Mouse (Mus musculus): ENCODE measurements at regions not wholly inside any gene's neighbourhood (a gene's known extent, or its start where the extent isn't known, plus 50 kb on each side); places are given as distances from the start of the nearest gene placed in this dataset.

DNA sequence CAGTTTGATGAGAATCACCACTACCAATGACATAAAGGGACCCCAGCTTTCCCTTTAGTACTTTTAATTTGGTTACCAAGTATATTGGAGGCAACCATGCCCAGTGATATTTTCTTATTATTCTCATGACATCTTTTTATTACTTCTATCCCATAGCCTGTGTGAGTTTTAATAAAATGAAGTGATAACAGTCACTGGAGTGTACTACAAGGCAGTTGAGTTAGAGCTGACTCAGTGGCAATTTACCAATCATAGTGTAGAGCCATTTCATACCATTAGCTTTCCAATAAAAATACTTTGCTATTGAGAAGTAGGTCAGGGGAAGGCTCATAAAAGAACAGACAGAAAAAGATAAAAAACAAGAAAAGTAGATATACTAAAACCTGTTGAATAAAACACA, 353.2 kb upstream of the Galntl6 start:
- DNase-seq (ENCODE audit: low spot score in 2 of 2) = no peak

DNA sequence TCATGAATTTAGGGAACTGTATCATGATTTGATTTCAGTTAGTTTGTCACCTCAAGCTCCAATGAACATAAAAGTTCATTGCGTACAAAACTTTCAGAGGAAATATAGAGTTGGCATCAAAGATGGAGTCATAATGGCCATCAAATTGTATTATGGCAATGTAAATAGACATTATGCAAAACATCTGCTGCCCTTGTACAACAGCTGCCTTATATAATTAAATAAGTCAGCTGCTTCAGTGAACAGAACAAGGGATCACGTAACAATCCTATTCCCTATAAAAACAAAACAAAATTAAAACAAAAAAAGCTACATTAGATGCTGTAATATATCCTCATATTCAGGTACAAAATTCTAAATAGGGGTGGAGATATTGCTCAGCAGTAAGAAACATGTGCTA, 320.4 kb upstream of the Galntl6 start:
- DNase-seq (ENCODE audit: low spot score in 2 of 2) = no peak

DNA sequence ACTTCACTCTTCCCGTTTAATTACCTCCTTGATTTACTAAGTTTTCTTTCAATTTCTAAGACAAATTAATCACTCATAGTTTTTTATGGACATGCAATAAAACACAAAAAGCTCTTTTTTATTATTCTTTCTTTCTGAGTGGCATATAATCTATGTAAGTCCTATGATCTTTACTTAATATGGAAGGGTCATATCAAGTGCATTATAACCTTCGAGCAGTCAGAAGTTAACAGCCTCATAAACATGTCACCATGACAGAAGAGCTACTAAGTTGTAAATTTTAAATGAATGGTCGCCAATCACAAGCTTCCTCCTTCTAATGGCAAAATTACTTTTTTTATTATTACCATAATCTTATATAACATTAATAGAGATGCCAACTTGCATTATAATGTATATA, 312.2 kb upstream of the Galntl6 start:
- no peak for DNase-seq (ENCODE audit: low spot score in 2 of 2)

DNA sequence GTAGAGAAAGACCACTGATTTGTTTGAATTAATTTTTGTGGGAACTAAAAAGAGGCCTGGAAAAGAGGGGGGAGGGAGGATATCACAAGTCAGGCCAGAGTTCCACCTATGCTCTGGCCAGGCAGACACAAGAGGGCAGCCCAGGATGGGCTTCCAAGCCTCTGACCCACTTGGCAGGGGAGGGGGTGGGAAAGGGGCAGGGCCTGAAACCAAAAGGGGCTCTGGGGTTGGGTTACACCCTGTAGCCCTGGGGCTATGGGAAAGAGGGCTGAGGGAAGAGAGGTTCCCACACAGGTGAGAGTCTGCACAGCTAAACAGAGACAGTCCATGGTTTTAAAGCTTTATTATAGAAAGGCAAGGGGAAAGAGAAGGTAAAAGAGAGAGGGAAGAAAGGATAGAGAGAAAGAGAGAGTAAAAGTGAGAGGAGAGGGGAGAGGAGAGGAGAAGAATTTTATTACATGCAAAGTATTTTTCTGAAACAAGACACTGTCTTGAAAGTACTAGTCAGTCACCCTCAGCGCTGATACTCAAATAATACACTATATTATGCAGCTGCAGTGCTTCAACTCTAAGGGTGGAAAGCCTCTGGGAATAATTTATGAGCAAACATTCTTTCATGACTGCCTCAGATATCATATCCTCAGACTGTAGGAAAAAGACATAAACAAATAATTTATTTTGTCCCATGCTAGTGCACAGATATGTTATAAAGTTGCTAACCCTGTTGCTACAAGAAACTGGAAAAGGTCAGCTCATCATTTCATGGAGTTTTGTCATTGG, 262.3 kb upstream of the Galntl6 start:
- DNase-seq (ENCODE audit: low spot score in 2 of 2) = no peak

DNA sequence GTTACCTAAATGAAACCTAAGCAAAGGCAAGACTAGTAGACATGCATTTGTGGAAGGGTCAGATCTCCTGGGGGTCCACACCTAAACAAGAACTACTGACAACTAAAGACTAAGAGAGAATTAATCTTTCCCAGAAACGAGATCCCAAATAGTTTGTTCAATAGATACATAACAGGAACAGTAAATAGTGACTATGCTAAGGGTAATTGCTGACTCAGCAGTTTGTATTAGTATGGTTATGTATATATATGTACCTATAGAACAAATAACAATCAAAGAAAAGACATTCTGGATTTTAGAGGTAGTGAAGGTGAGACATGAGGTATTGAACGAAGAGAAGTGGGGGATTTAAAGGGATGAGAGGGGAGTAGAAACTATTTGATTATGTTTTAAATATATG, 218.3 kb upstream of the Galntl6 start:
- DNase-seq (ENCODE audit: low spot score in 2 of 2) = no peak

DNA sequence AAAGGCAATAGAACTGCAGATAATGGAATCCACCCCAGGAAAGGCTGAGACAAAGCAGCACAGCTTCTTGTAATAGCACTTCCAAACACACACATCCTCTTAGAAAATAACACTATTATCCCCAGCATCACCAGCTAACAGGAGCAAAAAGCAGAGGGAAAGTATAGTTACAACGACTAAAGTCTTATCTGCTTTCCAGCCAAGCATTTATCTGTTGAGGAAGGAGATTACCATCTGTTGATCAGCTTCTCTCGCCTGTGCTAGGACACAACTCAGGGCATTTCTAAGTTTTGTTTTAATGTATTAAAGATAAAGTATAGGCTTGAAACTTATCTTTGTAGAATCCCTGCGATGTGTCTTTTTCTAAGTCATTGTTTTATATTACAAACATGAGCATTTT, 200.8 kb upstream of the Galntl6 start:
- no peak for DNase-seq (ENCODE audit: low spot score in 2 of 2)

DNA sequence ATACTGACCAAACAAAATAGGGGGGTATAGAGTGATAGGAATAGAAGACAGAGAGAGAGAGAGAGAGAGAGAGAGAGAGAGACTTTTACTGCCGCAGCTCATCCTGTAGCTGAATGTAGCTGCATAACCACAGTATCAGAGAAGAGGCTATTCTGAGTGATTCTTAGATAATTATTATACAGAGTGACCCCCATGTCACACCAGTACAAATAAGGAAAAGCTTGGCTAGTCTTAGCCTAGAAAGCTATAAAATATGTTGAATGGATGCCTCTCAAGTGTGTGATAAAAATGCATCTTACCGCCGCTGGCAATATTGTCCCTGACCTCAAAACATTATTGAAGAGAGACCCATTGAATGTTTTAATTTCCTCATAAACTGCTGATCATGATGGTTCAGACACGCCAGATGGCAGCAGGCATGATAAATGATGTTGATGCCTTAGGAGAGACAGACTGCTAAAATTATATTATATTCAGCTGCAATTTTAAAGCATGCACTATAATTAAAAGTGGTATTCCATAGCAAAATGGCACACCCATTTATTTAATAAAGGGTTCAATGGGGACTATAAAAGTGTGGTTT, 178.9 kb upstream of the Galntl6 start:
- peak in 1 of 2 experiments; percentile 9 for DNase-seq (ENCODE audit: low spot score in 2 of 2)

Measured in layer of hippocampus, adult 8-10 months (tissue).